Comparison of ENCODE assay signal across 16 mouse cellular contexts in genomic region chr17:33729215-33729614, GRCm38 (mm10). TPM values are rescaled to one million over a fixed set of nuclear protein-coding genes. Genes with fewer than 3 reads are reported as not detected.
DNase-seq lines count a peak whose midpoint lies in the region; ATAC-seq and TF ChIP-seq lines count a peak whose summit lies in the region.
"Had no signal": no experiment of that assay in that cellular context is flagged by ENCODE, and none has a peak within 500 bp of the region (broad histone marks: within the 10 kb centered on the region; RNA-seq: fewer than 3 reads in every experiment).

No protein-coding gene starts in this region.

- no peak overlapping the region for H3K9ac ChIP-seq in forebrain, postnatal 0 days
- no peak overlapping the region for H3K9ac ChIP-seq in forebrain, embryonic 11.5 days (ENCODE audit: low read length)
- no peak overlapping the region for H3K9ac ChIP-seq in kidney, embryonic 14.5 days (ENCODE audit: low read depth, low read length)
- no peak overlapping the region for H3K9ac ChIP-seq in midbrain, postnatal 0 days (replicated peaks; ENCODE audit: low read length, poor library complexity, severe bottlenecking)
- no peak overlapping the region for H3K9ac ChIP-seq in midbrain, embryonic 14.5 days (replicated peaks; ENCODE audit: low read length)
- H3K9ac ChIP-seq: forebrain, embryonic 13.5 days; neural tube, embryonic 12.5 days had no signal

- no peaks in the 10 kb centered on the region for H3K36me3 ChIP-seq in forebrain, postnatal 0 days (ENCODE audit: insufficient read depth)
- no peaks in the 10 kb centered on the region for H3K36me3 ChIP-seq in forebrain, embryonic 11.5 days (ENCODE audit: control insufficient read depth, insufficient read depth, low read length)
- H3K36me3 ChIP-seq in kidney, embryonic 14.5 days (ENCODE audit: control insufficient read depth, insufficient read depth, low read length): no peaks in the 10 kb centered on the region
- H3K36me3 ChIP-seq in midbrain, postnatal 0 days (ENCODE audit: insufficient read depth, low read length): no peaks in the 10 kb centered on the region
- no peaks in the 10 kb centered on the region for H3K36me3 ChIP-seq in midbrain, embryonic 14.5 days (ENCODE audit: control insufficient read depth, insufficient read depth, low read length)
- H3K36me3 ChIP-seq: midbrain, embryonic 10.5 days; neural tube, embryonic 12.5 days had no signal

- DNase-seq in forebrain, postnatal 0 days: peak; percentile 8
- DNase-seq in forebrain, embryonic 11.5 days (ENCODE audit: low spot score): no peak
- DNase-seq in kidney, postnatal 14 days: peak; percentile 33
- DNase-seq in midbrain, postnatal 0 days (ENCODE audit: low spot score): no peak
- no peak for DNase-seq in midbrain, embryonic 14.5 days
- DNase-seq in spleen, postnatal 36 days (ENCODE audit: low spot score in 2 of 2): no peak
- DNase-seq: B cell, adult 2 months; cerebellum, adult 9-10 months; gastrocnemius, postnatal 14 days; layer of hippocampus, postnatal 36 days; thymus, postnatal 4 days had no signal

- peak; percentile 44; the same call in 1 of the 2 replicates for TF ChIP-seq CTCF in forebrain, postnatal 0 days (IDR thresholded peaks at IDR 0.05; ENCODE audit: low read depth)
- TF ChIP-seq CTCF in midbrain, postnatal 0 days (IDR thresholded peaks at IDR 0.05): peak; percentile 50

- H3K27me3 ChIP-seq in forebrain, postnatal 0 days (ENCODE audit: insufficient read depth, low read length): no peaks in the 10 kb centered on the region
- no peaks in the 10 kb centered on the region for H3K27me3 ChIP-seq in forebrain, embryonic 11.5 days (ENCODE audit: control insufficient read depth, insufficient read depth, low read length)
- no peaks in the 10 kb centered on the region for H3K27me3 ChIP-seq in kidney, embryonic 14.5 days (ENCODE audit: control insufficient read depth, insufficient read depth, low read length)
- no peaks in the 10 kb centered on the region for H3K27me3 ChIP-seq in midbrain, postnatal 0 days (ENCODE audit: insufficient read depth, low read length)
- H3K27me3 ChIP-seq in midbrain, embryonic 14.5 days (ENCODE audit: control insufficient read depth, insufficient read depth, low read length): no peaks in the 10 kb centered on the region
- H3K27me3 ChIP-seq: forebrain, embryonic 13.5 days; neural tube, embryonic 12.5 days had no signal

- no peak overlapping the region for H3K27ac ChIP-seq in forebrain, postnatal 0 days (ENCODE audit: low read depth, low read length)
- H3K27ac ChIP-seq in forebrain, embryonic 11.5 days (ENCODE audit: low read depth, low read length): no peak overlapping the region
- H3K27ac ChIP-seq in kidney, embryonic 14.5 days (ENCODE audit: low read depth, low read length): no peak overlapping the region
- no peak overlapping the region for H3K27ac ChIP-seq in midbrain, postnatal 0 days (ENCODE audit: low read depth, low read length)
- H3K27ac ChIP-seq in midbrain, embryonic 14.5 days (replicated peaks; ENCODE audit: low read depth, low read length): no peak overlapping the region
- H3K27ac ChIP-seq: forebrain, embryonic 13.5 days; midbrain, embryonic 10.5 days; neural tube, embryonic 12.5 days had no signal

- no peaks in the 10 kb centered on the region for H3K4me1 ChIP-seq in forebrain, postnatal 0 days (ENCODE audit: insufficient read depth)
- H3K4me1 ChIP-seq in forebrain, embryonic 11.5 days (replicated peaks; ENCODE audit: control insufficient read depth, insufficient read depth, low read length): no peaks in the 10 kb centered on the region
- no peaks in the 10 kb centered on the region for H3K4me1 ChIP-seq in kidney, embryonic 14.5 days (ENCODE audit: control insufficient read depth, insufficient read depth, low read length)
- no peaks in the 10 kb centered on the region for H3K4me1 ChIP-seq in midbrain, postnatal 0 days (ENCODE audit: insufficient read depth, low read length)
- H3K4me1 ChIP-seq in midbrain, embryonic 14.5 days (ENCODE audit: control insufficient read depth, insufficient read depth, low read length): no peaks in the 10 kb centered on the region
- H3K4me1 ChIP-seq: forebrain, embryonic 13.5 days; midbrain, embryonic 10.5 days; neural tube, embryonic 12.5 days had no signal

- no peak overlapping the region for H3K4me2 ChIP-seq in forebrain, postnatal 0 days (ENCODE audit: low read depth)
- H3K4me2 ChIP-seq in forebrain, embryonic 11.5 days (ENCODE audit: low read depth, low read length, severe bottlenecking): no peak overlapping the region
- H3K4me2 ChIP-seq in kidney, embryonic 14.5 days (replicated peaks; ENCODE audit: low read depth, low read length): no peak overlapping the region
- no peak overlapping the region for H3K4me2 ChIP-seq in midbrain, postnatal 0 days (ENCODE audit: low read depth, low read length, poor library complexity, severe bottlenecking)
- H3K4me2 ChIP-seq in midbrain, embryonic 14.5 days (ENCODE audit: low read length): no peak overlapping the region
- H3K4me2 ChIP-seq: forebrain, embryonic 13.5 days; neural tube, embryonic 12.5 days had no signal

- WGBS in forebrain, postnatal 0 days: 66% methylated on average over 2 of the region's 2 CpGs
- WGBS in forebrain, embryonic 11.5 days: 86% methylated on average over 2 of the region's 2 CpGs
- WGBS in kidney, embryonic 14.5 days: 75% methylated on average over 2 of the region's 2 CpGs
- 70% methylated on average over 2 of the region's 2 CpGs for WGBS in midbrain, postnatal 0 days
- WGBS in midbrain, embryonic 14.5 days: 78% methylated on average over 2 of the region's 2 CpGs

- no peak overlapping the region for H3K4me3 ChIP-seq in forebrain, postnatal 0 days (ENCODE audit: low read depth, low read length)
- no peak overlapping the region for H3K4me3 ChIP-seq in forebrain, embryonic 11.5 days (ENCODE audit: low read depth, low read length)
- no peak overlapping the region for H3K4me3 ChIP-seq in kidney, embryonic 14.5 days (ENCODE audit: low read length)
- H3K4me3 ChIP-seq in midbrain, postnatal 0 days (ENCODE audit: low read depth, low read length): no peak overlapping the region
- no peak overlapping the region for H3K4me3 ChIP-seq in midbrain, embryonic 14.5 days (replicated peaks; ENCODE audit: low read depth, low read length)
- H3K4me3 ChIP-seq: forebrain, embryonic 13.5 days; midbrain, embryonic 10.5 days; neural tube, embryonic 12.5 days had no signal

- ATAC-seq in forebrain, postnatal 0 days: no peak
- no peak for ATAC-seq in forebrain, embryonic 11.5 days (replicated peaks; ENCODE audit: low FRiP score)
- ATAC-seq in kidney, embryonic 14.5 days (ENCODE audit: low FRiP score, low TSS enrichment): no peak
- ATAC-seq in midbrain, postnatal 0 days (ENCODE audit: low FRiP score): no peak
- ATAC-seq in midbrain, embryonic 14.5 days (ENCODE audit: low FRiP score, low TSS enrichment): no peak
- 0 out of 2 replicates have a peak, but pooled peaks have one; percentile 20 for ATAC-seq in megakaryocyte progenitor cell, adult 5-6 weeks (replicated peaks; ENCODE audit: poor library complexity)
- ATAC-seq: forebrain, embryonic 13.5 days had no signal

- no peaks in the 10 kb centered on the region for H3K9me3 ChIP-seq in forebrain, postnatal 0 days (ENCODE audit: low read length)
- H3K9me3 ChIP-seq in forebrain, embryonic 11.5 days (ENCODE audit: control insufficient read depth, low read length): no peaks in the 10 kb centered on the region
- no peaks in the 10 kb centered on the region for H3K9me3 ChIP-seq in kidney, embryonic 14.5 days (ENCODE audit: control insufficient read depth, low read length)
- no peaks in the 10 kb centered on the region for H3K9me3 ChIP-seq in midbrain, postnatal 0 days (ENCODE audit: low read length)
- no peaks in the 10 kb centered on the region for H3K9me3 ChIP-seq in midbrain, embryonic 14.5 days (ENCODE audit: control insufficient read depth, low read length)
- H3K9me3 ChIP-seq: forebrain, embryonic 13.5 days had no signal

RNA-seq across cellular contexts. Expression of gene March2, which starts 10.7 kb away (rescaled TPM):
- 96.5 and 102 TPM in 2 replicates for total RNA-seq in forebrain, postnatal 0 days (2014; rRNA removed)
- polyA plus RNA-seq in forebrain, postnatal 0 days (2015; fragmentation: Nextera tagmentation; extraction: Ambion mirVana): 72.5 and 77.6 TPM in 2 replicates
- polyA plus RNA-seq in forebrain, embryonic 11.5 days (2014; fragmentation: Nextera tagmentation; extraction: Ambion mirVana): 39.3 and 40.1 TPM in 2 replicates
- 31.2 and 46.1 TPM in 2 replicates for polyA plus RNA-seq in kidney, embryonic 14.5 days (2014; fragmentation: Nextera tagmentation; extraction: Ambion mirVana)
- 90.1 and 100 TPM in 2 replicates for total RNA-seq in midbrain, postnatal 0 days (2014; rRNA removed)
- 65.2 and 65.9 TPM in 2 replicates for polyA plus RNA-seq in midbrain, postnatal 0 days (2015; fragmentation: Nextera tagmentation; extraction: Ambion mirVana)
- polyA plus RNA-seq in midbrain, embryonic 14.5 days (2014; fragmentation: Nextera tagmentation; extraction: Ambion mirVana): 45.2 and 62.6 TPM in 2 replicates
- total RNA-seq in megakaryocyte progenitor cell, adult 5-6 weeks (2015): 36.3 and 38.8 TPM in 2 replicates
- 22.8 and 31.4 TPM in 2 replicates for total RNA-seq in megakaryocyte progenitor cell, adult 5-6 weeks (2017)

RNA-seq across cellular contexts. Expression of gene Rab11b, which starts 31.1 kb away (rescaled TPM):
- total RNA-seq in forebrain, postnatal 0 days (2014; rRNA removed): 78.1 and 106 TPM in 2 replicates
- polyA plus RNA-seq in forebrain, postnatal 0 days (2015; fragmentation: Nextera tagmentation; extraction: Ambion mirVana): 527 and 560 TPM in 2 replicates
- polyA plus RNA-seq in forebrain, embryonic 11.5 days (2014; fragmentation: Nextera tagmentation; extraction: Ambion mirVana): 330 and 338 TPM in 2 replicates
- polyA plus RNA-seq in kidney, embryonic 14.5 days (2014; fragmentation: Nextera tagmentation; extraction: Ambion mirVana): 217 and 269 TPM in 2 replicates
- total RNA-seq in midbrain, postnatal 0 days (2014; rRNA removed): 120 and 158 TPM in 2 replicates
- 607 and 619 TPM in 2 replicates for polyA plus RNA-seq in midbrain, postnatal 0 days (2015; fragmentation: Nextera tagmentation; extraction: Ambion mirVana)
- 417 and 541 TPM in 2 replicates for polyA plus RNA-seq in midbrain, embryonic 14.5 days (2014; fragmentation: Nextera tagmentation; extraction: Ambion mirVana)
- 75.7 and 89.0 TPM in 2 replicates for total RNA-seq in megakaryocyte progenitor cell, adult 5-6 weeks (2015)
- total RNA-seq in megakaryocyte progenitor cell, adult 5-6 weeks (2017): 24.4 and 30.6 TPM in 2 replicates

RNA-seq across cellular contexts. Expression of gene Hnrnpm, which starts 42.6 kb away (rescaled TPM):
- 73.6 and 87.1 TPM in 2 replicates for total RNA-seq in forebrain, postnatal 0 days (2014; rRNA removed)
- polyA plus RNA-seq in forebrain, postnatal 0 days (2015; fragmentation: Nextera tagmentation; extraction: Ambion mirVana): 135 and 151 TPM in 2 replicates
- 574 and 590 TPM in 2 replicates for polyA plus RNA-seq in forebrain, embryonic 11.5 days (2014; fragmentation: Nextera tagmentation; extraction: Ambion mirVana)
- 375 and 422 TPM in 2 replicates for polyA plus RNA-seq in kidney, embryonic 14.5 days (2014; fragmentation: Nextera tagmentation; extraction: Ambion mirVana)
- 48.7 and 58.1 TPM in 2 replicates for total RNA-seq in midbrain, postnatal 0 days (2014; rRNA removed)
- 113 and 124 TPM in 2 replicates for polyA plus RNA-seq in midbrain, postnatal 0 days (2015; fragmentation: Nextera tagmentation; extraction: Ambion mirVana)
- 177 and 214 TPM in 2 replicates for polyA plus RNA-seq in midbrain, embryonic 14.5 days (2014; fragmentation: Nextera tagmentation; extraction: Ambion mirVana)
- 496 and 582 TPM in 2 replicates for total RNA-seq in megakaryocyte progenitor cell, adult 5-6 weeks (2015)
- total RNA-seq in megakaryocyte progenitor cell, adult 5-6 weeks (2017): 298 and 344 TPM in 2 replicates

RNA-seq across cellular contexts. Expression of gene Angptl4, which starts 52.4 kb away (rescaled TPM):
- total RNA-seq in forebrain, postnatal 0 days (2014; rRNA removed): 13.2 and 17.2 TPM in 2 replicates
- polyA plus RNA-seq in forebrain, postnatal 0 days (2015; fragmentation: Nextera tagmentation; extraction: Ambion mirVana): 24.4 and 25.2 TPM in 2 replicates
- 16.6 and 20.9 TPM in 2 replicates for polyA plus RNA-seq in forebrain, embryonic 11.5 days (2014; fragmentation: Nextera tagmentation; extraction: Ambion mirVana)
- polyA plus RNA-seq in kidney, embryonic 14.5 days (2014; fragmentation: Nextera tagmentation; extraction: Ambion mirVana): 18.4 and 19.4 TPM in 2 replicates
- 21.4 and 22.5 TPM in 2 replicates for total RNA-seq in midbrain, postnatal 0 days (2014; rRNA removed)
- polyA plus RNA-seq in midbrain, postnatal 0 days (2015; fragmentation: Nextera tagmentation; extraction: Ambion mirVana): 27.5 and 33.5 TPM in 2 replicates
- 8.0 and 18.4 TPM in 2 replicates for polyA plus RNA-seq in midbrain, embryonic 14.5 days (2014; fragmentation: Nextera tagmentation; extraction: Ambion mirVana)
- total RNA-seq in megakaryocyte progenitor cell, adult 5-6 weeks (2015): 7.3 and 9.2 TPM in 2 replicates
- total RNA-seq in megakaryocyte progenitor cell, adult 5-6 weeks (2017): 8.4 and 9.7 TPM in 2 replicates

Comparison
In these comparisons a context has a peak if more than half of its experiments do, and no peak if none do; other contexts are left out.
1. DNase-seq: peak in forebrain, postnatal 0 days (single experiment) and kidney, postnatal 14 days (single experiment); none in forebrain, embryonic 11.5 days (single experiment), midbrain, postnatal 0 days (single experiment), midbrain, embryonic 14.5 days (single experiment) and spleen, postnatal 36 days (0 of 2).